Mouse (Mus musculus): ENCODE data around the gene Cenpw. TPM values are rescaled to one million over a fixed set of nuclear protein-coding genes. Genes with fewer than 3 reads are reported as not detected.

The Cenpw gene
- 16.4 and 18.2 TPM in 2 replicates for polyA plus RNA-seq (2015; fragmentation: Nextera tagmentation; extraction: Ambion mirVana)

DNA sequence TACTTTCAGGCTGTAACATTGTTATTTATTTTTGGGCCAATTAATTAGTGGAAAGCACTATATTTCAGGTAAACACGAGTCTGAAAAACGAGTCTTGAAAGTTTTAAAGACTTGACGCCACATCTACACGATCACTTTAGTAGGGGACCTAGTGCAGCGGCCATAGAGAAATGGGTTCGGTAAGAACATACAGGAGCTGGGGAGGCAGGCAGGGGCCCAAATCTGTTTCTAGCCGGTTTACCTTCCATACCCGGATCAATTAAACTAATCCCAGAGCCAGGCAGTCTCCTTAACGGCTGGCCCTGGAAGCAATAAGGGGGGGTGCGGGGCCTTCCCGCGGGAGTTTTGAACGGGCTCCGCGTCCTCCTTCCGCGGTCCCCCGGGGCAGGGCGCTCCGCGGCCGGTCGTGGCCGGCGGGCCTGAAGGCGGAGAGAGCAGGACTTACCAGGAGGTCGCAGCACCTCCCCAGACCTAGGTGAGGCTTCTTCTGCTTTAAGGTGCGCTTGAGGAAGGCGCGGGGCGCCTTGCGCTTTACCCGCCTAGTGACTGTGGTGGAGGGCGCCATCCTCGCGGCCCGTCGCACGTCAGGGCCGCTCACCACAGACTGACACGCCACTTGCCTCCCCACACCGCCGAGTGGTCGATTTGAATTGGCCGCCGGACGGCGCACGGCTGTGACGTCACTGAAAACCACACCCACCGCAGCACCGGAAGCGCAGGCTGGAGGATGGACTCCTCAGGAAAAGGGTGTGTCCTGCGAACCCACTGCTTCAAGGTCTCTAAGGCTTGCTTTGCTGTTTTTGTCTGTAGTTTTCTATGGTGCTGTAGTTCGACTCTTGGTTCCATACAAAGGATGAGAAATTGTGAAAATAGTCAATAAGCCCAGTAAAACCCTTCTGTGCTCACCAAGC lies at the start of gene Cenpw:
Cenpw (minus strand) TSS at position 645 of the 911 bp plus-strand sequence.
- no peaks in the 10 kb centered on the region for H3K9me3 ChIP-seq (ENCODE audit: control insufficient read depth)
- WGBS, result 2% methylated on average over 47 of the region's 55 CpGs
- H3K36me3 ChIP-seq (ENCODE audit: control insufficient read depth, insufficient read depth), result no peaks in the 10 kb centered on the region
- peak within 1 kb of the TSS; percentile 94 for H3K4me3 ChIP-seq (ENCODE audit: low read depth, low read length)
- H3K9ac ChIP-seq (ENCODE audit: low read depth, low read length), result peak within 1 kb of the TSS; percentile 67
- H3K4me2 ChIP-seq (replicated peaks; ENCODE audit: low read depth), result peak within 1 kb of the TSS; percentile 95
- H3K27me3 ChIP-seq (replicated peaks; ENCODE audit: control insufficient read depth, insufficient read depth, low read length), result no peaks in the 10 kb centered on the region
- ATAC-seq, result peak; percentile 100
- no peak within 1 kb of the TSS for H3K27ac ChIP-seq (ENCODE audit: low read depth, low read length)
- H3K4me1 ChIP-seq (replicated peaks; ENCODE audit: control insufficient read depth, insufficient read depth, low read length), result no peaks in the 10 kb centered on the region
- peak; percentile 40; the same call in 1 of the 2 replicates for TF ChIP-seq CTCF (IDR thresholded peaks at IDR 0.05; ENCODE audit: low read depth)

GRCm38 (mm10) chr10:30249654-30250053 lies 49.3 kb upstream of the Cenpw start:
- H3K4me1 ChIP-seq (replicated peaks; ENCODE audit: control insufficient read depth, insufficient read depth, low read length), result no peaks in the 10 kb centered on the region
- no peaks in the 10 kb centered on the region for H3K36me3 ChIP-seq (ENCODE audit: control insufficient read depth, insufficient read depth)
- WGBS, result 71% methylated on average over 3 of the region's 3 CpGs

GRCm38 (mm10) chr10:30199501-30199900 lies 859 bp downstream of the Cenpw start:
- Histone ChIP-seq H3K4me3 (ENCODE audit: low read depth, low read length) (peak overlapping the region; percentile 94), H3K27me3 (replicated peaks; ENCODE audit: control insufficient read depth, insufficient read depth, low read length) (no peaks in the 10 kb centered on the region), H3K36me3 (ENCODE audit: control insufficient read depth, insufficient read depth) (no peaks in the 10 kb centered on the region), H3K27ac (ENCODE audit: low read depth, low read length) (no peak overlapping the region), H3K4me2 (replicated peaks; ENCODE audit: low read depth) (peak overlapping the region; percentile 95), H3K9me3 (ENCODE audit: control insufficient read depth) (no peaks in the 10 kb centered on the region), H3K4me1 (replicated peaks; ENCODE audit: control insufficient read depth, insufficient read depth, low read length) (no peaks in the 10 kb centered on the region), H3K9ac (ENCODE audit: low read depth, low read length) (peak overlapping the region; percentile 67; the same call in 1 of the 2 replicates)
- no peak for ATAC-seq
- no peak for TF ChIP-seq CTCF (IDR thresholded peaks at IDR 0.05; ENCODE audit: low read depth)
- whole genome bisulfite sequencing, result 47% methylated on average over 5 of the region's 5 CpGs

More at GRCm38 (mm10) chr10:30249654-30250053, 49.3 kb upstream of the Cenpw start:
- no peak for TF ChIP-seq CTCF (IDR thresholded peaks at IDR 0.05; ENCODE audit: low read depth)
- Histone ChIP-seq H3K4me3 (ENCODE audit: low read depth, low read length) (no peak overlapping the region), H3K9ac (ENCODE audit: low read depth, low read length) (no peak overlapping the region), H3K4me2 (replicated peaks; ENCODE audit: low read depth) (no peak overlapping the region), H3K27ac (ENCODE audit: low read depth, low read length) (no peak overlapping the region), H3K27me3 (replicated peaks; ENCODE audit: control insufficient read depth, insufficient read depth, low read length) (no peaks in the 10 kb centered on the region), H3K9me3 (ENCODE audit: control insufficient read depth) (no peaks in the 10 kb centered on the region)
- no peak for ATAC-seq

- 78% methylated on average over 4 of the region's 4 CpGs for WGBS
- TF ChIP-seq CTCF (IDR thresholded peaks at IDR 0.05; ENCODE audit: low read depth), result no peak
- Histone ChIP-seq H3K4me2 (replicated peaks; ENCODE audit: low read depth) (no peak overlapping the region), H3K9ac (ENCODE audit: low read depth, low read length) (no peak overlapping the region), H3K9me3 (ENCODE audit: control insufficient read depth) (no peaks in the 10 kb centered on the region), H3K4me1 (replicated peaks; ENCODE audit: control insufficient read depth, insufficient read depth, low read length) (no peaks in the 10 kb centered on the region), H3K4me3 (ENCODE audit: low read depth, low read length) (no peak overlapping the region), H3K27me3 (replicated peaks; ENCODE audit: control insufficient read depth, insufficient read depth, low read length) (no peaks in the 10 kb centered on the region), H3K36me3 (ENCODE audit: control insufficient read depth, insufficient read depth) (no peaks in the 10 kb centered on the region), H3K27ac (ENCODE audit: low read depth, low read length) (no peak overlapping the region)
- no peak for ATAC-seq
These were observed 32.7 kb downstream of the Cenpw start for GRCm38 (mm10) chr10:30167700-30168099.
